Mouse (Mus musculus): ENCODE results near the gene Zc3h15. TPM values are rescaled to one million over a fixed set of nuclear protein-coding genes. Genes with fewer than 3 reads are reported as not detected.

Gene Zc3h15
- total and polyA plus RNA-seq, 3 experiments, result 144 to 194 TPM; not detected in 1

- peaks cover 0 to 6% of the 10 kb centered on the region in 2 experiments; a peak in 2 of 4 replicates for H3K36me3 ChIP-seq (ENCODE audit: control insufficient read depth in 1 of 2, insufficient read depth in 2 of 2, low read length in 2 of 2)
- H3K4me3 ChIP-seq (ENCODE audit: control insufficient read depth in 1 of 2, insufficient read depth in 1 of 2, low read depth in 2 of 2, low read length in 2 of 2), result no peak overlapping the region
- H3K4me1 ChIP-seq (ENCODE audit: control insufficient read depth in 1 of 2, insufficient read depth in 2 of 2, low read length in 2 of 2), result peaks cover 2 to 7% of the 10 kb centered on the region in 2 experiments; a peak in 3 of 4 replicates
- no peaks in the 10 kb centered on the region for H3K9me3 ChIP-seq (replicated peaks; ENCODE audit: insufficient read depth, low read length)
- peaks cover 0 to 2% of the 10 kb centered on the region in 2 experiments; a peak in 1 of 4 replicates for H3K27me3 ChIP-seq (ENCODE audit: control insufficient read depth in 1 of 2, insufficient read depth in 2 of 2, low read length in 2 of 2)
- H3K79me2 ChIP-seq (ENCODE audit: control insufficient read depth, insufficient read depth, low read length, poor library complexity), result no peaks in the 10 kb centered on the region
- TF ChIP-seq ZC3H11A (IDR thresholded peaks at IDR 0.05; ENCODE audit: low read depth, low read length) (peak; percentile 59), RAD21 (IDR thresholded peaks at IDR 0.05; ENCODE audit: low read depth, low read length) (peak; percentile 64), SMC3 (IDR thresholded peaks at IDR 0.05; ENCODE audit: low read depth, low read length) (peak; percentile 61), CTCF (IDR thresholded peaks at IDR 0.05 in 2 of 3, conservative IDR thresholded peaks at IDR 0.05 in 1 of 3; ENCODE audit: control insufficient read depth in 1 of 3, insufficient read depth in 1 of 3, low read depth in 2 of 3, low read length in 3 of 3, poor library complexity in 1 of 3, severe bottlenecking in 1 of 3) (peak in 1 of 3 experiments; percentile 55; a peak in 3 of 6 replicates), USF1 (IDR thresholded peaks at IDR 0.05; ENCODE audit: low read depth, low read length) (no peak), USF2 (IDR thresholded peaks at IDR 0.05; ENCODE audit: borderline replicate concordance in 1 of 2, insufficient read depth in 1 of 2, low read depth in 1 of 2, low read length in 2 of 2) (no peak)
- peak; percentile 48 for DNase-seq (ENCODE audit: low read depth, low spot score)
- no peak overlapping the region for H3K9ac ChIP-seq (ENCODE audit: control insufficient read depth, low read depth, low read length, poor library complexity, severe bottlenecking)
- H3K27ac ChIP-seq (ENCODE audit: control insufficient read depth, low read depth, low read length), result no peak overlapping the region
Measured at GRCm38 (mm10) chr2:83698484-83698883, 54.2 kb downstream of the Zc3h15 start.

- Histone ChIP-seq H3K79me2 (ENCODE audit: control insufficient read depth, insufficient read depth, low read length, poor library complexity) (no peaks in the 10 kb centered on the region), H3K9me3 (replicated peaks; ENCODE audit: insufficient read depth, low read length) (no peaks in the 10 kb centered on the region), H3K9ac (ENCODE audit: control insufficient read depth, low read depth, low read length, poor library complexity, severe bottlenecking) (no peak overlapping the region), H3K27me3 (ENCODE audit: control insufficient read depth in 1 of 2, insufficient read depth in 2 of 2, low read length in 2 of 2) (peaks cover 0 to 2% of the 10 kb centered on the region in 2 experiments; a peak in 1 of 4 replicates), H3K36me3 (ENCODE audit: control insufficient read depth in 1 of 2, insufficient read depth in 2 of 2, low read length in 2 of 2) (peaks cover 0 to 6% of the 10 kb centered on the region in 2 experiments; a peak in 2 of 4 replicates), H3K27ac (ENCODE audit: control insufficient read depth, low read depth, low read length) (no peak overlapping the region), H3K4me1 (ENCODE audit: control insufficient read depth in 1 of 2, insufficient read depth in 2 of 2, low read length in 2 of 2) (peaks cover 2 to 7% of the 10 kb centered on the region in 2 experiments; a peak in 3 of 4 replicates), H3K4me3 (ENCODE audit: control insufficient read depth in 1 of 2, insufficient read depth in 1 of 2, low read depth in 2 of 2, low read length in 2 of 2) (no peak overlapping the region)
- TF ChIP-seq TCF12 (IDR thresholded peaks at IDR 0.05; ENCODE audit: low read depth, low read length) (no peak), NELFE (IDR thresholded peaks at IDR 0.05; ENCODE audit: low read depth, low read length) (no peak), EP300 (IDR thresholded peaks at IDR 0.05; ENCODE audit: low read depth in 1 of 2, low read length in 2 of 2) (no peak), MXI1 (IDR thresholded peaks at IDR 0.05; ENCODE audit: low read depth, low read length) (no peak), MAZ (IDR thresholded peaks at IDR 0.05; ENCODE audit: low read depth, low read length) (no peak), GATA1 (IDR thresholded peaks at IDR 0.05; ENCODE audit: low read depth, low read length) (no peak), ZNF384 (IDR thresholded peaks at IDR 0.05; ENCODE audit: low read depth, low read length) (no peak), NRF1 (IDR thresholded peaks at IDR 0.05; ENCODE audit: insufficient read depth, low read depth, low read length, poor library complexity, severe bottlenecking) (no peak), SIN3A (IDR thresholded peaks at IDR 0.05; ENCODE audit: low read length) (no peak)
- DNase-seq (ENCODE audit: low read depth, low spot score), result no peak
Measured at GRCm38 (mm10) chr2:83699324-83699723, 55.1 kb downstream of the Zc3h15 start.
